Mouse (Mus musculus) embryo, embryonic 10.5 days (tissue): ENCODE measurements around the gene Gm21828.
"Not testable (repeated sequence)": the region's sequence is repeated elsewhere in the genome, so short reads cannot be mapped to it uniquely, and the experiment has no call there.

ENCODE experiments used
- DNase-seq: peaks from one replicate; pipeline ENCODE4 v3.0.0-alpha.2; 2015; ENCODE audit warnings: low spot score

The Gm21828 gene

DNA sequence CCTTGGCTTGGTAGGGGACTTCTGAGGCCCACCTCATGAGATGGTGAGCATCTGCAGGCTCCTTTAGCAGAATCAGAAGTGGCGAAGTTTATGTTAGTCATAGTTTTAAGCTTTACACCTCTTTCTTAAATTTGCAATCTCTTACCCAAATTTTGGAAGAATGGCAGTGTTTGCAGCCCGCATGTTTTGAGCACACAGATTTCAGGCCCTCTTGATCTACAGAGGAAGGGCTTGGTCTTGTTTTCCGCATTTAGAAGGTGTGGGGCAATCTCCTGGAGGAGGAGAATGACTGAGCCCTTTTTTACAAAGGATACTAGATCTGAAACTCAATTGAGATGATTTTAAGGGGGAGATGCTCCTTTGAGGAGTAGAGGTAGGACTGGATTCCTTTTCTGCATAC is at the start of gene Gm21828:
TSS of gene Gm21828 (minus strand) at position 101 of the 400 bp plus-strand sequence.
- DNase-seq = not testable (repeated sequence)

DNA sequence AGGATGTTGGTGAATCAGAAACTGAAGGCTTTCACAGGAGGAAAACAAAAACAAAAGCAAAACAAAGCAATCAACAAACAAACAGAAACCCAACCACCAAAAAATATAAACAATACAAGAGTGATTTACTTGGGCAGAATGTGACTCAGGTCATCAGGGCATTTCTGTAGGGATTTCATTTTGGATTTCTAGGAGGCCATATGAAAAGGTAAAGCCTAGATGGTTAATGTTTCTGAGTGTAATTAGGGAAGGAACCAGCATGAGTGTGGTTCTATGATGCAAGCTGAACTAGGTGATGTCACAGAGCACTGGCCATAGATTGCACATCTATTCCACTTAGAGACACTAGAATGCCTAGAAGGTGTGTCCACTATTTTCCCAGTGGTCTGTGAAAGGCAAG is 28.4 kb upstream of the Gm21828 start, which contains the start of the genes Gm21440 and Gm21454:
TSS of gene Gm21440 (plus strand) at position 301 of the 400 bp plus-strand sequence.
TSS of gene Gm21454 (plus strand) at position 352 of the 400 bp plus-strand sequence.
- DNase-seq = not testable (repeated sequence)
